Mouse (Mus musculus): Measurements from ENCODE around the gene Olfr821. TPM values are rescaled to one million over a fixed set of nuclear protein-coding genes. Genes with fewer than 3 reads are reported as not detected.

The Olfr821 gene
- polyA plus RNA-seq, 1 experiment from 2014 or later = not detected

Other genes starting within 250 kb of the Olfr821 start
- not detected in 2 replicates for gene Olfr810, start 235.4 kb upstream of the Olfr821 start, polyA plus RNA-seq (2014; fragmentation: Nextera tagmentation; extraction: Ambion mirVana)
- not detected in 2 replicates for gene Olfr811, start 226.0 kb upstream of the Olfr821 start, polyA plus RNA-seq (2014; fragmentation: Nextera tagmentation; extraction: Ambion mirVana)
- not detected in 2 replicates for gene Olfr812, start 184.3 kb upstream of the Olfr821 start, polyA plus RNA-seq (2014; fragmentation: Nextera tagmentation; extraction: Ambion mirVana)
- gene Olfr813, start 175.0 kb upstream of the Olfr821 start, polyA plus RNA-seq (2014; fragmentation: Nextera tagmentation; extraction: Ambion mirVana) = not detected in 2 replicates
- not detected in 2 replicates for gene Olfr814, start 150.5 kb upstream of the Olfr821 start, polyA plus RNA-seq (2014; fragmentation: Nextera tagmentation; extraction: Ambion mirVana)
- gene Olfr815, start 124.5 kb upstream of the Olfr821 start, polyA plus RNA-seq (2014; fragmentation: Nextera tagmentation; extraction: Ambion mirVana) = not detected in 2 replicates
- gene Olfr816, start 114.8 kb upstream of the Olfr821 start, polyA plus RNA-seq (2014; fragmentation: Nextera tagmentation; extraction: Ambion mirVana) = not detected in 2 replicates
- not detected in 2 replicates for gene Olfr818, start 81.2 kb upstream of the Olfr821 start, polyA plus RNA-seq (2014; fragmentation: Nextera tagmentation; extraction: Ambion mirVana)
- not detected in 2 replicates for gene Olfr819, start 63.1 kb upstream of the Olfr821 start, polyA plus RNA-seq (2014; fragmentation: Nextera tagmentation; extraction: Ambion mirVana)
- not detected in 2 replicates for gene Olfr247, start 54.2 kb upstream of the Olfr821 start, polyA plus RNA-seq (2014; fragmentation: Nextera tagmentation; extraction: Ambion mirVana)
- gene Gm10310, start 45.3 kb upstream of the Olfr821 start, polyA plus RNA-seq (2014; fragmentation: Nextera tagmentation; extraction: Ambion mirVana) = not detected in 2 replicates
- gene Olfr820, start 17.7 kb upstream of the Olfr821 start, polyA plus RNA-seq (2014; fragmentation: Nextera tagmentation; extraction: Ambion mirVana) = not detected in 2 replicates
- gene Olfr822, start 40.9 kb downstream of the Olfr821 start, polyA plus RNA-seq (2014; fragmentation: Nextera tagmentation; extraction: Ambion mirVana) = not detected in 2 replicates
- not detected in 2 replicates for gene Olfr823, start 85.0 kb downstream of the Olfr821 start, polyA plus RNA-seq (2014; fragmentation: Nextera tagmentation; extraction: Ambion mirVana)
- gene Olfr824, start 99.7 kb downstream of the Olfr821 start, polyA plus RNA-seq (2014; fragmentation: Nextera tagmentation; extraction: Ambion mirVana) = not detected in 2 replicates
- not detected in 2 replicates for gene Olfr825, start 136.4 kb downstream of the Olfr821 start, polyA plus RNA-seq (2014; fragmentation: Nextera tagmentation; extraction: Ambion mirVana)
- gene Olfr826, start 153.8 kb downstream of the Olfr821 start, polyA plus RNA-seq (2014; fragmentation: Nextera tagmentation; extraction: Ambion mirVana) = not detected in 2 replicates
- gene Olfr827, start 184.1 kb downstream of the Olfr821 start, polyA plus RNA-seq (2014; fragmentation: Nextera tagmentation; extraction: Ambion mirVana) = not detected in 2 replicates
- 0.14 TPM in 1 of 2 replicates, not detected in the other for gene Neurod4, start 249.9 kb downstream of the Olfr821 start, polyA plus RNA-seq (2014; fragmentation: Nextera tagmentation; extraction: Ambion mirVana)